In the genomic region with DNA sequence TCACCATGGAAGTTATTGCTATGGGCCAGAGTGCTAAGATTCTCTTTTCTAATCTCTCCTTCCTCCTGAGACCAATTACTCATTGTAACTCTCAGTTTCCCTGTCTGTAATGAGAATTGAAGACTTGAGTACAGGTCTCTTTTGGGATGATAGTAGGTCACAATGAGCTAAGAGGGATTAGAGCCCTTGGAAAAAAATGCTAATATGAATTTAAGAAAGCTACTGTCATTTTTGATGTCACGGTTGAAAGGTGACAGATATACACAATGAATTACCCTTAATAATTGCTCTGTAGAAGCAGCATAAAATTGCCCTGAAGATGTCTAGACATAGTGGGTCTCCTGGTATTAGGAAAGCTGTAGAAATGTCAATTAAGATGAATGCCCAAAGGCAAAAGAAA, we compare ENCODE assay signal across 16 mouse cellular contexts.
A peak's percentile ranks its signal among the peaks of the same experiment; 100 is the strongest.
DNase-seq lines count a peak whose midpoint lies in the region; ATAC-seq lines count a peak whose summit lies in the region.
"Had no signal": no experiment of that assay in that cellular context is flagged by ENCODE, and none has a peak within 500 bp of the region (broad histone marks: within the 10 kb centered on the region; RNA-seq: fewer than 3 reads in every experiment).

No protein-coding gene starts in this region.

- H3K27ac ChIP-seq in hindbrain, embryonic 11.5 days (ENCODE audit: low read depth, low read length): no peak overlapping the region
- no peak overlapping the region for H3K27ac ChIP-seq in hindbrain, embryonic 16.5 days (ENCODE audit: low read depth, low read length)
- H3K27ac ChIP-seq in midbrain, embryonic 12.5 days (replicated peaks): no peak overlapping the region
- no peak overlapping the region for H3K27ac ChIP-seq in midbrain, embryonic 10.5 days (replicated peaks)
- H3K27ac ChIP-seq in midbrain, embryonic 16.5 days (ENCODE audit: low read length): no peak overlapping the region
- H3K27ac ChIP-seq: forebrain, embryonic 15.5 days; heart, adult 2 months; intestine, embryonic 15.5 days had no signal

- WGBS in hindbrain, embryonic 11.5 days: 71% methylated on average over 1 of the region's 1 CpGs
- 53% methylated on average over 1 of the region's 1 CpGs for WGBS in hindbrain, embryonic 16.5 days
- WGBS in midbrain, embryonic 12.5 days: 85% methylated on average over 1 of the region's 1 CpGs
- WGBS in midbrain, embryonic 10.5 days: 82% methylated on average over 1 of the region's 1 CpGs
- 33% methylated on average over 1 of the region's 1 CpGs for WGBS in midbrain, embryonic 16.5 days

- H3K27me3 ChIP-seq in hindbrain, embryonic 11.5 days (ENCODE audit: control insufficient read depth, insufficient read depth, low read length): no peaks in the 10 kb centered on the region
- H3K27me3 ChIP-seq in hindbrain, embryonic 16.5 days (replicated peaks; ENCODE audit: control insufficient read depth, insufficient read depth, low read length): no peaks in the 10 kb centered on the region
- H3K27me3 ChIP-seq in midbrain, embryonic 12.5 days: no peaks in the 10 kb centered on the region
- H3K27me3 ChIP-seq in midbrain, embryonic 10.5 days (ENCODE audit: low read depth, poor library complexity, severe bottlenecking): no peaks in the 10 kb centered on the region
- H3K27me3 ChIP-seq in midbrain, embryonic 16.5 days (ENCODE audit: control insufficient read depth, insufficient read depth, low read depth, low read length): no peaks in the 10 kb centered on the region
- H3K27me3 ChIP-seq: forebrain, embryonic 15.5 days; heart, embryonic 12.5 days; intestine, embryonic 15.5 days had no signal

- H3K4me3 ChIP-seq in hindbrain, embryonic 11.5 days (ENCODE audit: low read depth, low read length): no peak overlapping the region
- H3K4me3 ChIP-seq in hindbrain, embryonic 16.5 days (ENCODE audit: low read length): no peak overlapping the region
- no peak overlapping the region for H3K4me3 ChIP-seq in midbrain, embryonic 12.5 days
- H3K4me3 ChIP-seq in midbrain, embryonic 10.5 days: no peak overlapping the region
- no peak overlapping the region for H3K4me3 ChIP-seq in midbrain, embryonic 16.5 days (ENCODE audit: low read depth, low read length)
- H3K4me3 ChIP-seq: forebrain, embryonic 15.5 days; heart, adult 2 months; heart, embryonic 12.5 days; intestine, embryonic 15.5 days had no signal

- ATAC-seq in hindbrain, embryonic 11.5 days (ENCODE audit: low FRiP score): 0 out of 2 replicates have a peak, but pooled peaks have one; percentile 33
- no peak for ATAC-seq in hindbrain, embryonic 16.5 days
- peak; percentile 91 for ATAC-seq in midbrain, embryonic 12.5 days (ENCODE audit: low FRiP score, low read depth)
- ATAC-seq in midbrain, embryonic 16.5 days: peak; percentile 81
- ATAC-seq: forebrain, embryonic 15.5 days; intestine, embryonic 15.5 days had no signal

- H3K36me3 ChIP-seq in hindbrain, embryonic 11.5 days (ENCODE audit: control insufficient read depth, insufficient read depth, low read length): no peaks in the 10 kb centered on the region
- H3K36me3 ChIP-seq in hindbrain, embryonic 16.5 days (ENCODE audit: control insufficient read depth, insufficient read depth, low read length): no peaks in the 10 kb centered on the region
- no peaks in the 10 kb centered on the region for H3K36me3 ChIP-seq in midbrain, embryonic 12.5 days
- no peaks in the 10 kb centered on the region for H3K36me3 ChIP-seq in midbrain, embryonic 10.5 days
- no peaks in the 10 kb centered on the region for H3K36me3 ChIP-seq in midbrain, embryonic 16.5 days (ENCODE audit: control insufficient read depth, insufficient read depth, low read length)
- H3K36me3 ChIP-seq: forebrain, embryonic 15.5 days; heart, embryonic 12.5 days; intestine, embryonic 15.5 days had no signal

- H3K4me1 ChIP-seq in hindbrain, embryonic 11.5 days (replicated peaks; ENCODE audit: control insufficient read depth, insufficient read depth, low read length): no peaks in the 10 kb centered on the region
- no peaks in the 10 kb centered on the region for H3K4me1 ChIP-seq in hindbrain, embryonic 16.5 days (ENCODE audit: control insufficient read depth, insufficient read depth, low read depth, low read length)
- H3K4me1 ChIP-seq in midbrain, embryonic 12.5 days: no peaks in the 10 kb centered on the region
- H3K4me1 ChIP-seq in midbrain, embryonic 10.5 days: no peaks in the 10 kb centered on the region
- no peaks in the 10 kb centered on the region for H3K4me1 ChIP-seq in midbrain, embryonic 16.5 days (ENCODE audit: control insufficient read depth, insufficient read depth, low read length)
- H3K4me1 ChIP-seq: forebrain, embryonic 15.5 days; heart, embryonic 12.5 days; intestine, embryonic 15.5 days had no signal

- no peak for DNase-seq in hindbrain, embryonic 11.5 days (ENCODE audit: low spot score)
- no peak for DNase-seq in midbrain, embryonic 10.5 days (ENCODE audit: low spot score)
- DNase-seq in heart, postnatal 4 days: no peak
- DNase-seq in frontal cortex, postnatal 14 days (ENCODE audit: low spot score in 2 of 2): no peak
- DNase-seq: adrenal gland, postnatal 10 days; cerebellum, adult 11-12 months; cerebellum, adult 9-10 months; cerebellum, postnatal 25 days; gastrocnemius, postnatal 14 days; heart, adult 2 months had no signal

- no peak overlapping the region for H3K4me2 ChIP-seq in hindbrain, embryonic 11.5 days (replicated peaks; ENCODE audit: low read depth, low read length)
- no peak overlapping the region for H3K4me2 ChIP-seq in hindbrain, embryonic 16.5 days (ENCODE audit: low read length)
- no peak overlapping the region for H3K4me2 ChIP-seq in midbrain, embryonic 12.5 days (replicated peaks)
- H3K4me2 ChIP-seq in midbrain, embryonic 16.5 days (ENCODE audit: low read length): no peak overlapping the region
- H3K4me2 ChIP-seq: forebrain, embryonic 15.5 days; heart, embryonic 12.5 days; intestine, embryonic 15.5 days had no signal

- H3K9me3 ChIP-seq in hindbrain, embryonic 11.5 days (ENCODE audit: control insufficient read depth, low read length): no peaks in the 10 kb centered on the region
- no peaks in the 10 kb centered on the region for H3K9me3 ChIP-seq in hindbrain, embryonic 16.5 days (ENCODE audit: control insufficient read depth, low read length)
- H3K9me3 ChIP-seq in midbrain, embryonic 12.5 days: no peaks in the 10 kb centered on the region
- no peaks in the 10 kb centered on the region for H3K9me3 ChIP-seq in midbrain, embryonic 10.5 days (replicated peaks)
- no peaks in the 10 kb centered on the region for H3K9me3 ChIP-seq in midbrain, embryonic 16.5 days (replicated peaks; ENCODE audit: control insufficient read depth, low read length, poor library complexity, severe bottlenecking)
- H3K9me3 ChIP-seq: forebrain, embryonic 15.5 days; heart, embryonic 12.5 days; intestine, embryonic 15.5 days had no signal

- no peak overlapping the region for H3K9ac ChIP-seq in hindbrain, embryonic 11.5 days (ENCODE audit: low read depth, low read length)
- no peak overlapping the region for H3K9ac ChIP-seq in hindbrain, embryonic 16.5 days (ENCODE audit: low read depth, low read length)
- no peak overlapping the region for H3K9ac ChIP-seq in midbrain, embryonic 12.5 days (replicated peaks)
- no peak overlapping the region for H3K9ac ChIP-seq in midbrain, embryonic 16.5 days (ENCODE audit: low read depth, low read length)
- H3K9ac ChIP-seq: forebrain, embryonic 15.5 days; heart, embryonic 12.5 days; intestine, embryonic 15.5 days had no signal
